Mouse (Mus musculus) heart, adult 2 months (tissue): ENCODE results near the gene Akr1b7.

Source experiments
- CTCF ChIP-seq: fragments of 200-600 bp; IDR thresholded peaks from 2 replicates; pipeline ENCODE4 v1.8.1; 2022; ENCODE audit warnings: antibody characterized with exemption, mild to moderate bottlenecking, moderate library complexity
- EP300 ChIP-seq: fragments of 200-500 bp; IDR thresholded peaks from 2 replicates; pipeline ENCODE4 v1.6.1; 2011; ENCODE audit warnings: low read depth, low read length, control low read depth; ENCODE audit not compliant: insufficient read depth

DNA sequence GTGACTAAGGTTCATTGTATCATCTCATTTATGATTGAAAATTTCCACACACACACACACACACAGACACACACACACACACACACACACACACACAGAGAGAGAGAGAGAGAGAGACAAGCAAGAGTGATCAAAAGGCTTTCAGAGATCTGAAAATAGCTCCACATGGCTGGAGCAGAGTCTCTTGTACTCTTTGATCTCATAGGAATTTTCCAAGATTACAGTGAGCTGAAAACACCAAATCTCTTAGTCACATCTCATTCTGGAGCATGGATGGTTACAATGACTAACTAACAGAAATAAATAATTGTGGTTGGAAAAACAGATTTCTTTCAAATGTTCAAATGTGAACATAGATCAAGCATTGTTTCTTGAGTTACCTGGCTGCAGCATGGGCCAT, 47.3 kb downstream of the Akr1b7 start:
- TF ChIP-seq EP300 (no peak), CTCF (no peak)
